Mouse (Mus musculus): Measurements from ENCODE around the gene Olfr1224-ps1.
"Not testable (repeated sequence)": the region's sequence is repeated elsewhere in the genome, so short reads cannot be mapped to it uniquely, and the experiment has no call there.

Olfr1224-ps1 gene

DNA sequence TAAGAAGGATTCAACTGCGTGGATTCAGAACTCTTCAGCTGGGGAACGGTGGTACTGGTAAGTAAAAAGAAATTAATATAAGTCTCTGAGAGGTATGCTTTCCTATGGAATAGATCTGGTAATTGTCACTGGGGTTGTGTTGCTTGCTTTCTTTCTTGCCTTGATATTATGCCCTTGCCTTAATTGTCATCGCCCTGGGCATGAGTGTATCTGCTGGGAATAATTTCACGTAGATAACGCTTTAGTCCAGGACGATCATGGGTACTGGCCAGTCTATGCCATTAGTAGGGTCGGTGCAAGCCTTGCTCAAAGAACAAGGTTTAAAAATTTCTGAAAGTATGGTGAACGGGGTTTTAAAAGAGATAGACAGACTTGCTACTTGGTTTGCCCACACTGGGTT, at the start of gene Olfr1224-ps1:
TSS of gene Olfr1224-ps1 (minus strand) at position 101 of the 400 bp plus-strand sequence.
- CTCF ChIA-PET, POLR2A ChIA-PET: not testable (repeated sequence)

DNA sequence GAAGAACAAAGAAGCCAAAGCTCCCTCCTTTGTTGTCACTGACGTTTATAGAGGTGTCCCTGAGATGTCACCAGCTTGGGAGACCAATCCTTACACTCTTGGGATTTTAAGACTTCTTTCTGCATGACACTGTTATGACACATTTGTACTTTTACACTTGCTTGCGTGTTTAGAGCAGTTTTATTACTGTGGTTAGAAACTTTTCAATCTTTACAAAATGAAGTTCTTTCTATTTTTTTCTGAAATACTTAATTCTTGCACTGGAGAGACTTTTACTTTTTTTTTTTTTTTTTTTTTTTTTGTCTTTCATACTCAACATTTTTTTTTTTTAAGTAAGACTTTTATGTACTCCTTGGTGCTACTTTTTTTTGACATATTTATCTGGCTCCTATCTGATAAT, 36.1 kb upstream of the Olfr1224-ps1 start, which contains the start of gene Olfr1226:
TSS of gene Olfr1226 (minus strand) at position 101 of the 400 bp plus-strand sequence.
- CTCF ChIA-PET: no interaction called here
- POLR2A ChIA-PET: no interaction called here

DNA sequence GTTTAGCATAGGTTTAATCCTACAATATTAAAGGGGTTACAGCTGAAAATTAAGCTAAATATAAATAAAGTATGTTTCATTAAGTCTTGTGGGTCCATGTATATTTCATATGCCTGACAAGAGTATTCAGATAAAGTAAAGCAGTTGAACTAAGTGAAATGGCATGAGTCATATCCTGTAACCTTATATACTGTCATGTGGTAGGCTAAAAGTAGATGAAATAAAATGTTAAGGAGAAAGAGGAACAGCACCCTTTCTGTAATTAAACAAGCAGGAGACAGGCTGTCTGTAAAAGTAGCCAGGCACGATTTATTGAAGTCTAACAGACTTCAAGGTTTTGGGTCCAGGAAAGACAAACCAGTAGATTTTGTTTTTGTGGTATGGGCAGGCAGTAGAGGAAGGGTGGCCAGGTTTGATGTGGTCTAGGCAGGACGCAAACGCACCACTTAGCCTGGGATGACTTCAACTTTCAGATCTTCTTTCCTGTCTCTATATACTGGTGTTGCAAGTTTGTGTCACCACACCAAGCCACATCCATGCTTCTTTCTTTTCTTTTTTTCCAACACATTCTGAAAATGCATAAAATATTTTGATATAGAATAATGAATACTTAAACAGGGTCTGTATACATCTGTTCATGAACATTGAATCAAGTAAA, 32.6 kb upstream of the Olfr1224-ps1 start:
- POLR2A ChIA-PET: no interaction called here
- CTCF ChIA-PET: no interaction called here

DNA sequence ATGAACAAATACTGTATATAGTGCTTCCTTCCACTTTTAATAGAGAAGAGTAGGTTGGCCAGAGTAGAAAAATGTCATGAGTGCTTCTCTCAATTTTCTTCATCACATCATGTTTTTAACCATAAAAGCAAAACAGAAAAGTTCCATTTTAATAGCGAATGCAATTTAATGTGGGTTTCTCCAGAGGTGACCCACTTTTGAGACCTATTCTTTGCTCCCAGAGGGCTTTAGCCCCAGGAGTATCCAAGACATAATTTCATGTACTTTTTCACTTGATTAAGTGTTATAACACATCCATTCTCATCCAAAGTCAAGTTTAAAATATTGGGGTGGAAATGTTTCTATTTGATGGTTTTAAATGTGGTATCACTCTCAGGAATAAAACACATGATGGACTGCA, 10.7 kb upstream of the Olfr1224-ps1 start, which contains the start of gene Olfr1225:
TSS of gene Olfr1225 (minus strand) at position 101 of the 400 bp plus-strand sequence.
- CTCF ChIA-PET: no interaction called here
- POLR2A ChIA-PET: no interaction called here

DNA sequence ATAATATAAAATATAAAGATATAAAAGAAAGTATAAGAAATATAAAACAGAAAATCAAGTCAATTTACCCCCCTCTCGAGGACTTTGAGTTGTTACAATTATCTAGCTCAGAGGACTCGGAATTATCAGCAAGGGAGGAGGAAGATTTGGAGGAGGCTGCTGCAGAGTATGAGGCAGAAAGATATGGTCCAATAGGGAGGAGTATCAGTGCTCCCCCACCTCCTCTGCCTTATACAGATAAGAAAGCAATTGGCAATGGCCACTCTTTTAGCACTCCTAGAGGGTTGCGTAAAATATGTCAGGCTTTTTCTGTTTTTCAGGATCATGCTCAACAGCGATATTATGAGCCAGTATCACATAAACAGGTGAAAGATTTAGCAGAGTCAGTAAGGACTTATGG, 820 bp upstream of the Olfr1224-ps1 start:
- POLR2A ChIA-PET, CTCF ChIA-PET: not testable (repeated sequence)

DNA sequence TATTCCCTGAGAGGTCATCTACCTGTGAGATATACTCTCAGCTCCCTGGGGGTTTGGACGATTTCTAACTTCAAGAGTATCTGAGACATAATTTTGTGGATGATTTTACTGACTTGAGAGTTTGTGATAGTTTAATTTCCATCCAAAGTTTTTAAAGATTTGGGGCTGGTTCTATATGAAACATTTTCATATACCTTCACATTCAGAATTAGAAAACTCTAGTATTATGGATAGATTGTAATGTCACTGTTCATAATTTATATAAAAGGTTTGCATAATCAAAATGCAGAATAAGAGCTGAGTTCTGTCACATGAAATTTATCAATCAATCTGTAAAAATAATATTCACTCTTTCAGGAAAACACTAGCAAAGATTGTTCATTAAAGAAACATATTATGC, 12.4 kb downstream of the Olfr1224-ps1 start, which contains the start of gene Olfr1223:
TSS of gene Olfr1223 (minus strand) at position 101 of the 400 bp plus-strand sequence.
- ChIA-PET POLR2A (no interaction called here), CTCF (no interaction called here)

DNA sequence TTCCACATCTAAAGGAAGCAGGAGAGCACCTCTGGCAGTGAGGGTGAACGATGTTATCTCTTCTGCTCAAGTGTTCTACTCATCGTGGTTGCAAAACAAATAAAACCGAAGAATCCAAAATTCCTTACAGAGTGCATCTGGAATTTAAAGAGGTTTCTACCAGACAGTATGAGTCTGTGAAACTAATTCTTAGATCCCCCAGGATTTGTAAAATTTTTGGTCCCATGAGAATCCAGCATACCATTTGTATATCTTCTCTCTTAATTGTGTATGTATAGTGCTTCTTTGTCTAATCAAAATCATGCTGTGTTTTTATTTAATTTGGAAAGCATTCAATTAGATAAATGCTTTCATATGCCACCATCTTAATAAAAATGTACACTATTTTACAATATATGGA, 30.9 kb downstream of the Olfr1224-ps1 start, which contains the start of gene Olfr1222:
TSS of gene Olfr1222 (minus strand) at position 101 of the 400 bp plus-strand sequence.
- CTCF ChIA-PET: no interaction called here
- POLR2A ChIA-PET: no interaction called here

DNA sequence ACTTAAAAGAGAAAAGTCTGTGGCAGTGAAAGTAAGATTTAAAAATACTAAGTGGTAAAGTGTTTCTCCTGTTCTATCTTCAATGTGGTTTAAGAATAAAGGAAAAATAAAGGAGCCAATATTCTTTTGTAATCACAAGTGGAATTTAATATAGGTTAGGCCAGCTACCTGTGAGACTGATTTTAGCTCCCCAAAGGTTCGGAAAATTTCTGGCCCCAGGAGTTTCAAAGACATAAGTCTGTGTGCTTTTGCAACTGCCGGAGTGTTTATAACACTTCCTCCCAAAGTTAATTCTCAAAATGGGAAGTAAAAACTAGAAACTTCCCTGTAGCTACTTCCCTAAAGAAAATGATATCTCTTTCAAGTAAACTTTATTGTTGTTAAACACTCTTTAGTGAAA, 46.7 kb downstream of the Olfr1224-ps1 start, which contains the start of gene Olfr1221:
TSS of gene Olfr1221 (minus strand) at position 101 of the 400 bp plus-strand sequence.
- ChIA-PET POLR2A (no interaction called here), CTCF (no interaction called here)

DNA sequence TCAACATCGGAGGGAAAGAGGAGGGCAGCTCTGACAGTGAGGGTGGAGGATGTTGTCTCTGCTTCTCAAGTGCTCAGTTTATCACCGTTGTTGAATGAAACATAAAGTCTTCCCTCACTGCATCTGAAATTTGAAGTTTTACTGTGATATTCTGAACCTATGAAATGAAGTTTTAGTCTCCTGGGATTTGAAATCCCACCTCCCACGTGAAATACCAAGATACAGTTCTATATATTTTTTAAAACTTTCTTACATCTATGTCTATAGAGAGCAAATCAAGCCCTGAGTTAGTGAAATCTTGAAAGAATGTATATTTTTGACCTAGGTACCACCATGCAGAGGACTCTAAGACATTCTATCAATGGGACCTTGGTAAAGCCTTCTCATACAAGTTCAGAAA, 57.2 kb downstream of the Olfr1224-ps1 start, which contains the start of gene Olfr1220:
TSS of gene Olfr1220 (minus strand) at position 101 of the 400 bp plus-strand sequence.
- CTCF ChIA-PET: interaction anchor here in 1 of 4 experiments (0.6 kb wide), 1 partner anchor 170 kb away, joined by 3 read pairs; no protein-coding TSS in a partner anchor
- POLR2A ChIA-PET: no interaction called here

DNA sequence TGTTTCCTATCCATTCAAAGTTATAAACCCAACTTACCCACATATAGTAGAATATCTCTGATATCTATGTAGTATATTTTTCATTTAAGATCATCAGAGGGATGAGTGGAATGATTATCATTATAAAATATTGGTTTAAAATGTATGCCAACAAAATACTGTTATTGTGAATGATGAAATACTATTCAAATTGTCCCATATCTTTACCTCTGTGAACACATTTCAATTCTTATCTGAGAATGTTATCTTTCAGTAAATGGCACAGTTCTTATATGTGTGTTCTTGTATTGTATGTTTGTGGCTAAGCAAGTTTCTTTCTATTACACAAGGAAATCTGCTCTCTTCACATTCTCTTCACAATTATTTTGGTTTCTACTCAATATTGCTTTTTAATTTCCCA, 58.2 kb downstream of the Olfr1224-ps1 start:
- CTCF ChIA-PET: no interaction called here
- POLR2A ChIA-PET: no interaction called here

Data from embryonic stem cell, embryonic (primary cell).